Mouse (Mus musculus): ENCODE data around the gene Mga.

GRCm38 (mm10) chr2:120013831-120014486, 116.9 kb downstream of the Mga start:
- TF ChIP-seq CTCF (IDR thresholded peaks at IDR 0.05; ENCODE audit: control insufficient read depth, insufficient read depth, low read length) (no peak), POLR2A (IDR thresholded peaks at IDR 0.05; ENCODE audit: borderline replicate concordance, control insufficient read depth, low read depth, low read length) (no peak)
